Mouse (Mus musculus) G1E (cell line): ENCODE measurements around the gene Mllt6. TPM values are rescaled to one million over a fixed set of nuclear protein-coding genes. Genes with fewer than 3 reads are reported as not detected.

ENCODE experiments used
- ATAC-seq: 2 replicates; pipeline ENCODE4 v1.8.0; 2016; ENCODE audit warnings: mild to moderate bottlenecking; ENCODE audit not compliant: insufficient number of reproducible peaks, poor library complexity, low FRiP score, severe bottlenecking; ENCODE audit errors: extremely low read depth
- DNase-seq: peaks from one replicate; pipeline ENCODE4 v3.0.0; 2012; ENCODE audit warnings: low spot score
- H3K27me3 ChIP-seq: 2 replicates; pipeline ENCODE4 v1.6.1; 2012; ENCODE audit warnings: mild to moderate bottlenecking, low read length, inconsistent platforms; ENCODE audit not compliant: insufficient read depth
- H3K36me3 ChIP-seq: replicated peaks from 2 replicates; pipeline ENCODE3; 2012; ENCODE audit warnings: mild to moderate bottlenecking, inconsistent platforms
- H3K4me1 ChIP-seq: 2 replicates; pipeline ENCODE4 v1.6.1; 2012; ENCODE audit warnings: low read depth, low read length, inconsistent platforms, mixed read lengths; ENCODE audit not compliant: insufficient read depth
- H3K4me3 ChIP-seq: 2 replicates; pipeline ENCODE4 v1.5.1; 2012; ENCODE audit warnings: low read depth, mild to moderate bottlenecking, inconsistent platforms, low read length, moderate library complexity, mixed read lengths
- H3K9me3 ChIP-seq: replicated peaks from 2 replicates; pipeline ENCODE4 v1.6.1; 2012; ENCODE audit warnings: inconsistent platforms
- CTCF ChIP-seq: IDR thresholded peaks from 2 replicates; pipeline ENCODE4 v1.5.1; 2012; ENCODE audit warnings: low read depth, low read length, inconsistent platforms, mixed read lengths
- GATA1 ChIP-seq: IDR thresholded peaks from 2 replicates; pipeline ENCODE4 v1.6.1; 2012; ENCODE audit warnings: borderline replicate concordance, low read length, inconsistent platforms, mixed read lengths
- GATA2 ChIP-seq: IDR thresholded peaks from 2 replicates; pipeline ENCODE4 v1.6.1; 2012; ENCODE audit warnings: low read depth, low read length, inconsistent platforms, borderline replicate concordance
- POLR2AphosphoS5 ChIP-seq: IDR thresholded peaks from 2 replicates; pipeline ENCODE4 v1.6.1; 2012; ENCODE audit warnings: low read depth, low read length, inconsistent platforms; ENCODE audit not compliant: insufficient replicate concordance
- TAL1 ChIP-seq: conservative IDR thresholded peaks from 2 replicates; pipeline ENCODE4 v1.6.1; 2012; ENCODE audit warnings: low read depth, low read length, inconsistent platforms, mixed read lengths
- polyA plus RNA-seq: library from polyadenylated mRNA; stranded (reverse); fragments of >175 nt; gene quantifications from 2 replicates; pipeline ENCODE4 v1.2.3, GENCODE M21; 2012
- total RNA-seq, 2 experiments: library from RNA; stranded (forward) in 1 of 2; stranded (reverse) in 1 of 2; fragments of 200-1000 nt in 1 of 2; fragments of >200 nt in 1 of 2; fragmentation: Nextera tagmentation in 1 of 2; gene quantifications; 2 replicates each; pipeline ENCODE4 v1.2.3; 2014 to 2017

The Mllt6 gene
- total and polyA plus RNA-seq, 3 experiments: 10.9 to 38.3 (median 16.5) TPM

DNA sequence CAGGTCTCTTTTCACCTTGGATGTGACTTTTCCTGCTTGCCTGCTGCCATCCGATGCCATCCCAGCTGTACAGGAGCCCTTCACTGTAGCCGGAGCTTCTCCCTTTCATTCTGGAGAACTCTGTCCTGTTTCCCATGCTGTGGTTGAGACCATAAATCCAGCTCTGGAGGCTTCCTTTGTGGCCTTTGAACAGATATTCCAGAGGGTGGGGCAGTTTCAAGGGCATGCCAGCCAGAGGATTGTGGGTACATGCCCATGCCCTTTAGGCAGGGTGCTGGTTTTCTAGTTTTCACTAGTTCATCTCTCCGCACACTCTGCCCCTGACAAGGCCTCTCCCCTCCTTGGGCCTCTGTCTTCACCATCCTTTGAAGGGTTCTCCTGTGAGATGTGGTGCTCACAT is 23.8 kb downstream of the Mllt6 start:
- ATAC-seq (no peak), DNase-seq (no peak)
- H3K36me3 ChIP-seq: peaks cover 14% of the 10 kb centered on the region
- no peak for TF ChIP-seq GATA2
- no peak for TF ChIP-seq POLR2AphosphoS5
- TF ChIP-seq TAL1: no peak
- TF ChIP-seq GATA1: no peak
- TF ChIP-seq CTCF: no peak
- H3K4me1 ChIP-seq: peaks cover 26% of the 10 kb centered on the region
- H3K4me3 ChIP-seq: no peak overlapping the region
- H3K9me3 ChIP-seq: no peaks in the 10 kb centered on the region
- peaks cover 34% of the 10 kb centered on the region for H3K27me3 ChIP-seq

DNA sequence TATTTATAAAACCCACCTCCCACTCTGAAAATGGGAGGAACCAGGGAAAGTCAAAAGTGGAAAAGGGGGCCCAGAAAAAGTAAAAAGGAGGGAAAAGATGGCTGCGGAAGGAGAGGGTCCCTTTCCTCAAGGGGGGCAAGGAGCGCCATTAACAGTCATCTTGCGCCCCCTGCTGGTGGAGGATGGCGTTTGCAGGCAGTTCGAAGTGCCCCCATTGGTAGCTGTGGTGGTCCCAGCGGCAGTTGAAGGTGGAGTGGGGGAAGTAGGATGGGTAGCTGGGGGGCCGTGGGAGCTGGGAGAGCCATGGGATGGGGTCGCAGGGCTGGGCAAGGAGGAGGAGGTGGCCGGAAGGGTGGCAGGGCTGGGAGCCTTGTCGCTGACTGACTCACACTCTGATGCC is 26.6 kb downstream of the Mllt6 start:
- DNase-seq (peak; percentile 57), ATAC-seq (no peak)
- H3K36me3 ChIP-seq: peaks cover 17% of the 10 kb centered on the region

DNA sequence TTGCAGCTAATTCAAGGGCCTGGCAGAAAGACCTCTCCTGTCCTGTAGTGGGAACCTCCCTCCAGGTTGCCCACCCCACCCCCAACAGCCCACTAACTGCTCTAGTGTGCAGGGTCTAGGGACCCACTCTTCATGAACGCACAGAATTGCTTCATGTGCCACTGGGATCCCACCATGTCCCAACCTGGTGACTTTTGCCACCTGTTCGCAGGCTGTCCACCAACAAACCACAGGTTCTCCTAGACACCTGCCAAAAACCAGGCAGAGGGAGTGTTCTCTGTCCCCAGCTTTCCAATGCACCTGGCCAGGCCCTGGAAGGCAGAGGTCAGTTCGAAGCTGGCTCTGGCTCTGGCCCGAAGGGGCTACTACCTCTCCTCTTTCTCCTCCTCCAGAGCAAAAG is 31.2 kb downstream of the Mllt6 start:
- Histone ChIP-seq H3K4me3 (no peak overlapping the region), H3K36me3 (peaks cover 14% of the 10 kb centered on the region), H3K27me3 (peaks cover 76% of the 10 kb centered on the region), H3K9me3 (no peaks in the 10 kb centered on the region), H3K4me1 (peaks cover 24% of the 10 kb centered on the region)
- ATAC-seq (no peak), DNase-seq (no peak)
- TF ChIP-seq POLR2AphosphoS5: no peak
- TF ChIP-seq GATA2: no peak
- no peak for TF ChIP-seq GATA1
- no peak for TF ChIP-seq CTCF

More for the DNA sequence above, 26.6 kb downstream of the Mllt6 start:
- TF ChIP-seq CTCF (peak; percentile 94), GATA2 (no peak)
- no peaks in the 10 kb centered on the region for H3K9me3 ChIP-seq
- H3K27me3 ChIP-seq: peaks cover 49% of the 10 kb centered on the region
- H3K4me1 ChIP-seq: peaks cover 21% of the 10 kb centered on the region
- no peak overlapping the region for H3K4me3 ChIP-seq

DNA sequence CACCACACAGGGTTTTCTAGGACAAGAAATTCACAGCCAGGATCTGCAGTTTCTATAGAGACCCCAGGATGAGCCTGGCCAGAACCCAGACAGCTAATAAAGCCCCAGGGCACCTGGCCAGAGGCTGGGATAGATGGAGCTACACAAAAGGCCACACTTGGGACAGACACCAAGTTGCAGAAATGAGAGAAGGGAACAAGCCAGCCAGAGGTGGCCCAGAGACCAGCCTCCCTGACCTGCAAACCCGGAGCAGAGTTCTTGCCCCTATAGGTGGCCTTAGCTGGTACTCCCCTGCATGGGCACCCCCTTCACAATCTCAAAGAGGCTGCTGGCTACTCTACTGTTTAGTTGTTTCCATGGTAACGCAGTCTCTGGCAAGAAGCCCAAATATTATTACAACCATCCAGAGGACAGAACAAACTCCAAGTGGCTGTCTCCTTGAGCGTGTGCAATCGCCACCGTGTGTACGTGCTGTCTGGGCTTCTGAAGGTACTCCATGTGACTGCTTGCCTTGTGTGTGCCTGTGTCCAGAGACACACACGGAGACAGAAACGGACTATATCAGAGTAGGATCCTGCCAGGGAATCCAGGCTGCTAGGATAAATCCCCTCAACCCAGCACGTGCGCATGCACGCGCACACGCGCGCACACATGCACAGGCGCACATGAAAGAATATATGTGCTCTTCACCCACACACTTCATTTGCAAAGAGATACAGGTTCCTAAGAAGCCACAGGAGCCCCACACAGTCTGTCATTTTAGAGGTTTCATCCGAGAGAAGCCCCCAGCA is 31.9 kb downstream of the Mllt6 start:
- peaks cover 82% of the 10 kb centered on the region for H3K27me3 ChIP-seq
- no peak overlapping the region for H3K4me3 ChIP-seq
- ATAC-seq (no peak), DNase-seq (no peak)
- no peak for TF ChIP-seq GATA1
- TF ChIP-seq TAL1: no peak
- no peak for TF ChIP-seq POLR2AphosphoS5
- TF ChIP-seq CTCF: no peak
- no peak for TF ChIP-seq GATA2
- peaks cover 30% of the 10 kb centered on the region for H3K4me1 ChIP-seq
- H3K9me3 ChIP-seq: peaks cover 6% of the 10 kb centered on the region
- peaks cover 12% of the 10 kb centered on the region for H3K36me3 ChIP-seq

DNA sequence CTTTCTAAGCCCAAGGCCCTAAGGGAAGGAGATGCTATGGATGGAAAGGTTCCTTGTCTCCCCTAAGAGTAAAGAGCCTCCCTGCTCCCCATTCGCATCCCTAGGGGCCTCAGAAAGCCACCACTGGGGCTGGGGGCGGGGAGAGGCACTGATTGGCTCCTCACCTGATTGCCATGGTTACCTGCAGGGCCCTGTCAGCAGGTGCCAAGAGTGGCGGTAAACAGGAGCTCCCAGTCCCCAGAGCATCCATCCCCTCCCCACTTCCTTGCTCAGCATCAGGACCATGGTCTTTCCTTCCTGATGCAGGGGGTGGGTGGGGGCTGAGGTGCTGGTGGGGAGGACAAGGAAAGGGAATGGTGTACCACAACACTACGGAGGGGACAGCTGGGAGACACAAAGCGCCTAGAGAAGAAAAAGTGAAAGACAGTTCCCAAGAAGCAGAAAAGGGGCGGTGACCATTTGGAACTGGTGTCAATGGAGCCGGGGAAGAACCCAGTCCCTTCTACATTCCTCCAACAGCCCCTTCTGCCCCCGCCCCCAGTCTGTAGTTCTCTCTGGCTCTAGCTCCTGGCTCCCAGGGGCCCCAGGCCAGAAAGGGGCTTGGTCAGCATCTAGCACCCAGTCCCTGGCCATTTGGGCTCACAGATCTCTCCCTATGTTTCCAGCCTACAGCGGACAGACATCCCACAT is 32.6 kb downstream of the Mllt6 start:
- H3K36me3 ChIP-seq: peaks cover 12% of the 10 kb centered on the region
- no peak overlapping the region for H3K4me3 ChIP-seq
- peaks cover 86% of the 10 kb centered on the region for H3K27me3 ChIP-seq
- peaks cover 34% of the 10 kb centered on the region for H3K4me1 ChIP-seq
- H3K9me3 ChIP-seq: peaks cover 12% of the 10 kb centered on the region
- TF ChIP-seq POLR2AphosphoS5: no peak
- TF ChIP-seq TAL1: no peak
- no peak for TF ChIP-seq CTCF
- no peak for TF ChIP-seq GATA2
- no peak for TF ChIP-seq GATA1
- ATAC-seq (no peak), DNase-seq (no peak)

DNA sequence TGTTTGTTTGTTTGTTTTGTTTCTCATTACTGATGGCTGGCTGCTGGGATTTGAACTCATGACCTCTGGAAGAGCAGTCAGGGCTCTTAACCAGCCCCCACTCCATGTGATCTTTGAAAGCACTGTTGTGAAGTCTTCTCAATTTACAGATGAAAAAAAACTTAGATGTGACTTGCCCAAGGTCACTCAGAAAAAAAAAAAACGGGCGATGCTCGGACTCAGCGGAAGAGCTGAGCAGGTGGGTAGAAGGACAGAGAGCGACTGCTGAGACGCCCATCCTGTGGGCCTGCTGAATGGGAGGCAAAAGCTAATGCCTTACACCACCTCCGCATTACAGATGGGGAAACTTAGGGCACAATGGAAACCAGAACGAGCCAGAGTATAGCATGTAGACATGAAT is 33.5 kb downstream of the Mllt6 start:
- TF ChIP-seq POLR2AphosphoS5: no peak
- no peak for TF ChIP-seq CTCF
- no peak for TF ChIP-seq GATA1
- TF ChIP-seq TAL1: no peak
- TF ChIP-seq GATA2: no peak
- no peak for DNase-seq
- Histone ChIP-seq H3K4me3 (no peak overlapping the region), H3K27me3 (peaks cover 89% of the 10 kb centered on the region), H3K4me1 (peaks cover 39% of the 10 kb centered on the region), H3K9me3 (peaks cover 15% of the 10 kb centered on the region), H3K36me3 (peaks cover 6% of the 10 kb centered on the region)
- ATAC-seq: no peak
